Mouse (Mus musculus) brain, embryonic 18.5 days (tissue): ENCODE data around the gene Chst2.

ENCODE experiments used
- DNase-seq: peaks from one replicate; pipeline ENCODE4 v3.0.0-alpha.2; 2012; ENCODE audit warnings: low read depth, low spot score

The Chst2 gene

DNA sequence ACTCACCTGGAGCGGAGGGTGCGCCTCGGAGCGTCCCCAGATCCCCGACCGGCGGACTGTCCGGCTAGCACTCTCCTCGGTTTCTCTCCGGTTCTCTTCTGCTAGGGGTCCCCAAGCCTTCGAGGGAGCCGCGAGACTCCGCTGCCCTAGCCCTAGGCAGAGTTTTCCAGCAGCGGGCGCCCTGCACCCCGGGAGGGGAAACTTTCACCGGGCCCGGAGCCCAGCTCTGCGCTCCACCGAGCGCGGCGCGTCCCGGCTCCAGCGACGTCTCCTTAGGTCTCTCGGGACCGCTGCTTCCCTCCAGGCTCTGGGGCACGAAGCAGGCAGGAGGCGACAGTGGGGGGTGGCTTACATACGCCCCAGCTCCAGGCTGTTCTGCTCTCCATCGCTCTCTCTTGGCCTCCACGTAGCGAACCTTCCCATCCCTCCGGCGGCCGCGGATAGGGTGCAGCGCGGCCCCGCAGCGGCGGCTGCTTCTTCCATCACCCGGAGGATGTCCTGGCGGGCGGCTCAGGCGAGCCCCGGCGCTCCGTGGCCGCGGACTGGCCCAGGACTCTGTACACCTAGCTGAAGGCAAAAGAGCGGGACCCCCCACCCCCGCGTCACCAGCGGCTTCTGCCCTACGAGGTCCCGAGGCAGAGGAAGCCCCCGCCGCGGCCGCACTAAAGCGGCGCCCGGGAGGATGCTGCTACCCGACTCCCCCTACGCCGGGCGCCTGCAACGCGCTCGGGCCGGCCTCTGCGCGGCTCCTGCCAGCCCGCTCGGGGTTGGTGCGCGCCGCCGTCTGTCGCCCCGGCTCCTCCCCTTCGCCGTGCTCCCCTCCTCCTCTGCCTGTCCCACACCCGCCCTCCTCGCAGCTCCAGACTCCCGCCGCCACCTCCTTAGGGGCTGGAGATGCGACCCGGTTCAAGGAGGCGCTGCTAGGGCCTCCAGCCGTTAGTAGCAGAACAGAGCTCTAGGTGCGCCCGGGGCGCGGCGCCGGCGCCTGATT lies at the start of gene Chst2:
TSS of gene Chst2 (minus strand) at position 152 of the 991 bp plus-strand sequence.
- peak; percentile 72 for DNase-seq

DNA sequence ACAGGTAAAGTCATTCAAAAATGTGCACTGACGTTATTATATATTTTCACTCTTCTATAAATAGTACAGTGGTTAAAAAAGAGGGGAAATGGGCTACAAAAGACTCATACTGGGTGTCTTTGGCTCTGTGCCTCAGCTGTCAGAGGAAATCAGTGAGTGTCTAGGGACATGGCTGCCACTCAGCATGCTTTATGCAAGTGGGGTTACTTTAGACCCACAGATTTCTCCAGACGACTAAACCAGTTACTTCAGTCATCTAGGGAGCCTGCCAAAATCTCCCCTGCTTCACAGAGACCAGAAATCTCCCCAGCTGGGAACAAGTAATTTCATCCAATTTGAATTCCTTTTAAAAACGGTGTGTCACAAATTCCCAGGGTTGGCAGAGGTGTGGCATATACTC lies 45.4 kb upstream of the Chst2 start:
- DNase-seq, result peak; percentile 6

DNA sequence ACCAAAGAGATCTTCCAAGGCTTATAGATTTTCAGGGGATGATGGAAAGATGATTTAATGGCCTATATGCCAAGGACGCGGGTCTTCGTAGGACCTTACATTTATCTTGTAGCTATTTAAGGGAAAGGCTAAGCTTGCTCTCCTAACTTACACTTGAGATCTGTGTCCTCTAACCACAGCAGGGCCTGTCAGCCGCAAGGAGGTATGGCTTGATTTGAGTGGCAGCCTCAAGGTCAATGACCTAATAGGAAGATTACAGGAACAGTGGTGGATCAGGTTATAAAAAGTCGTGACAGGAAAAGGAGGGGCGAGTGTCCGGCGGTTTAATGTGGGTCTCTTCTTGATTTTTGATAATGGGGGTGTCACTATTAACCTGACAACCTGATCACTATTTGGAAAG lies 44.1 kb upstream of the Chst2 start:
- no peak for DNase-seq

DNA sequence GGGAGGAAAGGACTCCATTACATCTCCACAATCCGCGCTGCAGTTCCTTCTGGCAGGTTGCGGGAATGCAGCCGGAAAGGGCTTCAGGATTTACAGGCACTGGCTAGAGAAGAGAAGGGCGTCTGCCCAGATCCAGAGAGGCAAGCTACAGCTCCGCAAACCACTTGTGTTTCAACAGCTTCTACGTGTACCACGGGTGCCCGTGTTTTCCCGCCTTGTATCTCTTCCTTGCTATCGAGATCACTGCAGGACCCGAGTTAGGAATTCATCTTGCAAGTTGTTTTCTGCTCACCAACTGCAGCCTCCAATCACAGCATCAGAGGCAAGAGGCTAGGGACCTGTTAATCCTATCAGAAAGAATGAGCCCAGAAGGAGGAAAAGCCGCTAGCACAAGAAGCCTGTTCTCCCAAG lies 35.8 kb upstream of the Chst2 start:
- peak; percentile 30 for DNase-seq

DNA sequence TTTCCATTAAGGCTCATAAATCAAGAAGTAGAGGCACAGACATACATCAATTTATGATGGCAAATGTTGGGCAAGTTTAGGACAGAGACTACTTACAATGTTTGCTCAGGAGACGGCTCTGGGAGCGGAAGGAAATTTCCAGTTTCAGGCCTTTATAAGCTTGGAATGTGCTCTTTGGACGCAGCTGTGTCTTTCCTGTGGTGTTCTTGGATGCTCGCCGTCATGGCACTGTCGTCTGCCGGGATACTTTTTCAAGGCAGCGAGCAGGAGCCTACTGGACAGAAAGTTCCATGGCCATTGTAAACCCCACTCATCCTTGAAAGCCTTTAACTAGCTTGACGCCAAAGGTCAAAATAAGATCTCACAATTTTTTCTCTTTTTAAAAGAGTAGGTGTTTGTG lies 31.4 kb upstream of the Chst2 start:
- DNase-seq, result no peak

DNA sequence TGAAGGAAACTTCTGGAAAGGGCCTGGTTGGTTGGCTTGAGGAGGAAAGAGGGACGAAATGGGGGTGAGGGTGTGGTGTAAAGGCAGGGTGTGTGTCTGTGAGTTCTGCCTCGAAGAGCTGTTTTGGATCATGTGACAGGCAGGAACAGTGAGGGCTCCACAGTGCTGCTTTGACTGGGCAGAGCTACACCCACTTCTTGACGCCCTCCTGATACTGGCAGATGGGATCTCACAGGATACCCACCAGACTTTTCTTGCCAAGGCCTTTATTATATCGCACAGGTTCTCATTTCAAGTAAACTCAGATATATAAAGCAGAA lies 29.7 kb upstream of the Chst2 start:
- DNase-seq, result no peak

DNA sequence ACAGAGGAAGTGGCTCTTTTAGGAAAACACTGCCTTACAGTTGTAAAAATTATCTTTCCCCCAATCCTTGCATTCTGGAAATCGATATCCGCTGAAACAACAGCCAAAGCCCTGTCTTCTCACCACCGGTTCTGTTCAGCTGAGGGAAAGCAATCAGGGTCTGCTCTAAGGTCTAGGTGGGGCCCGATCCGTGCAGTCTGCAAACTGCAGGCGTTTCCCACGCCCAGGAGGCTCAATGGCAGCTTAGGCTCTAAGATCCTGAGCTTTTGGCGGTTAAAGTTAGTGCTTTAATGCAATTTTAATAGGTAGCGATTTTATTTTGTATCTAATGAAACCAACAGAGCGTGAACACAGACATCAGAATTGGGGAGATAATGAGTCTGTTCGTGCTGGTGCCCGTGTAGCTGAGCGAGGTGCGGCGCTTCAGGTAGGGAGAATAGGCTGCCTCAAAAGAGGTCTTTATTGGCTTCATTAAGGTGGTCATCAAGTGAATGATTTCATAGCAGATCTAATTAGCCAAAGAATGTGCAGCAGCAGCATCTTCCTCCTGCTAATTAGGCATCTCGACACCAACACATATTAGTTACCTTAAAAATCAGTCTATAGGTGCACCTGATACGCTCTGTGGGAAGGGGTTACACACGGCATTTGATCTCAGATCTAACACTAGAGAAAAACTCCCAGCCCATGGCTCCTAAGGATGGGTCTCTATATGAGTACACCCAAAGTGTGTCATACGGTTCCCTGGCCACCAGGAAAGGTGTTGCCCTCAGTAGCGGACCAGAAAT lies 29.2 kb upstream of the Chst2 start:
- no peak for DNase-seq

DNA sequence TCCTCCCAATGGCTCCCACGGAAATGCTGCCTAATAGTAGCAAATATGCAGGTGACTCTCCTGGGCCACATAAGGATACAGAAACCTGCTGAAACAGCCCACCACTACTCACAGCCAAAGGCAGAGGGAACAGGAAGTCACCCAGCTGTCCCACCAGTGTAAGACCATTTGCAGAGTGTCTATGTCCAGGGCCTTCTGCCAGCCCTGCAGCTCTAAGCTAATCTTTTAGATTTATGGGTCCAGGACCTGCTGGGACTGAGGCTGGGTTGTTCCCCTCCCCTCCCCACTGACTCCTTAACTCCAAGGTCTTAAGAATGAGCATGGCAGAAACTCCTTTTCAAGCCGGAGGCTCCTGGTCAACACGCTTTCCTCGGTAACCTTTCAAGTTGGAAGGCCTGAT lies 21.8 kb upstream of the Chst2 start:
- no peak for DNase-seq

DNA sequence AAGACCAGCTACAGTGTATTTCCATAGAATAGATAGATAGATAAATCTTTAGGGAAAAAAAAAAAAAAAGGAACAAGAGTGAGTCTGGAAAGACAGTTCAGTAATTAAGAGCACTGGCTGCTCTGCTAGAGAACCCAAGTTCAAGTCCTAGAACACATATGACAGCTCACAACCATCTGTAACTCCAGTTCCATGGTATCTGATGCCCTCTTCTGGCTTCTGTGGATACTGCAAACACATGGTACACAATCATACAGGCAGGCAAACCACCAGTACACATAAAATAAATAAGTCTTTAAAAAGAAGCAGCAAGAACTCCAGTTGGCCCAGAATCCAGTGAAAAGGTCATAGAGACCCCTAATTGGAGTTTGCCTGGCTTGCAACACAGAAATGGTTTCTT lies 7.4 kb upstream of the Chst2 start:
- no peak for DNase-seq

DNA sequence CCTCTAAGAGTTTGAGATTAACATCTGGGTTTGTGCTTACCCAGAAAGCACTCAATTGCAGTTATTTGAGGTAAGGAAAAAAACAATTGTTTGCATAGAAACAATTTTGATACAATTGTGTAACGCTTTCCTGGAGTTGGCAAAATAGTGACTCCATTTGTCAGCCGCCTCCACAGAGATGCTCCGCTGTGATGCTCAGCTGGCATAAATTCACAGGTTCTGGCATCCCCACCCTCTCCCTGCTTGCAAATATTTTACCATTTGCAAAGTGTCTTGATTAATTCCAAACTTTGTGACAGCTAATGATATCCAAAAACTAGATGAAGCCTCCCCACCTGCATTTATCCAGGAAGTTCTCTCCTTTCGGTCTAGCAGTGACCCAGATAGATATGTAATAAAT lies 5.5 kb upstream of the Chst2 start:
- no peak for DNase-seq

DNA sequence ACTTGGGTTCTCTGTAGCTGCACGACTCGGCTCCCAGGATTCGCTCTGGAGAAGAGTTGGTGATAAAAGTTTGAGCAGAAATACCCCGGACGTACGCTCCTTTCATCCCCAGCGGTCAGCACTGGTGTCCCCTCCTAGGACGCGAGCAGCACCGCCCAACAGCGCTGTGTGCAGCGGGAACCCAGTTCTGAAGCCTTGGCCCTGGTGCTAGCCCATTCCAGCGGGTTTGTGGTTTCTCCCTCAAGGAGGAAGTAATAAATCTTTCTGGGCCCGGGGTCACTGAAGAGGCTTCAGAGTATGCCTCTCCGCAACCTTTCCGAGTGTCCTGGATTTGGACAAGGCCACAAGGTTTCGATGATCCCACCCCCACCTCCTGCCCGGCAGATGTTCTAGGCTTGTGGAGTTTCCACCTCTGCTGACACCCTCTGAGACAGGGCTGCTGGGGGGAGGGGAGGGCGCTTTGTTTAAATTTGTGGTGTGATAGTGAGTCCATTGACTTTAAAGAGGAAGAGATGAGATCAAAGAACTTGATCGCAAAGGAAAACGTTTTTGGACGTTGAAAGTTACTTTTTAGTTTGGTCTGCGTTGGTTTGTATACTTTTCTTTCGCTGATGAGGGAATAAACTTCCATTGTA lies 1.2 kb upstream of the Chst2 start:
- no peak for DNase-seq

DNA sequence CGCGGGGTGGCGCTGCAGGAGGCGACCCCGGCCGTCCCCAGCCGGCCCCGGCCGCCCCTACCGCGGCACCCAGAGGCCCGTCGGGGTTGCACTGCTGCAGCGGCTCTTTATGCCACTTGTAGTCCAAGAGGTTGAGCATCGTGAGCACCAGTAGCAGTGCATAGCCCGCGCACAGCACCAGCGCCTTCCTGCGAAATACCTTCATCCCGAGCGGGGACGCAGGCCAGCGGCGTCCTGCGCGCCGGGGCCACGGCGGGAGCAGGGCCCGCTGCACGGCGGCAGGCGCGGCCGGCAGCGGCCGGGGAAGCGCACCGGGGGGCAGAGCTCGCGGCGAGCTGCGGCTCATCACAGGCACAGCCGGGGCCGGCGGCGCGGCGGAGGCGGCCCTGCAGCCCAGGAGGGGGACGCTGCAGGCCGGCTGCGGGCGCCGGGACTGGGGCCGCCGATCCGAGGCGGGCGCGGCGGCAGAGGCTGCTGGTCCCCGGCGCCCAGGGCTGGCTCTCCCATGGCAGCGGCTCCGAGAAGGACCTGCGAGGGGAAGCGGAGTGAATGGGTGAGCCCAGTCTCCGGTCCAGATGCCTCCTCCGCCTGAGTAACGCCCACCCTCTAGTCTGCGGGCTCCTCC lies 464 bp downstream of the Chst2 start:
- no peak for DNase-seq

DNA sequence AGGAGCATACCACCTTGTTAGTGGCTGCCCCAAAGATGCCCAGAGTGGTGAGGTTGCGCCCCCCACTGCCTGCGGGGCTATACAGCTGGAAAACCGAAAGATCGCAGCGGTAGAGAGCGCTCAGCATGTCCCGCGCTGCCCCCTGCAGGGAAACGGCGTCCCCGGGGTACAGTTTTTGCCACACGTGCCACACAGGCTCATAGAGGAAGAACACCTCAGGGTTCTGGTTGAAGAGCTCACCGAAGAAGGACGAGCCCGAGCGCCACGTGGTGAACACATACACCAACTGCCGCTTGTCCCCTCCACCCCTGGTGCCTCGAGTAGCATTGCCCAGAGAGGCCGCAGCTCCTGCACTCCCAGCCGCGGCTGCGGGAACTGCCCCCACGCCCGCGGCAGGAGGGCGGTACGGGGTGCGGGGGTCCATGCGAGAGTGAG lies 994 bp downstream of the Chst2 start:
- DNase-seq, result peak; percentile 57

DNA sequence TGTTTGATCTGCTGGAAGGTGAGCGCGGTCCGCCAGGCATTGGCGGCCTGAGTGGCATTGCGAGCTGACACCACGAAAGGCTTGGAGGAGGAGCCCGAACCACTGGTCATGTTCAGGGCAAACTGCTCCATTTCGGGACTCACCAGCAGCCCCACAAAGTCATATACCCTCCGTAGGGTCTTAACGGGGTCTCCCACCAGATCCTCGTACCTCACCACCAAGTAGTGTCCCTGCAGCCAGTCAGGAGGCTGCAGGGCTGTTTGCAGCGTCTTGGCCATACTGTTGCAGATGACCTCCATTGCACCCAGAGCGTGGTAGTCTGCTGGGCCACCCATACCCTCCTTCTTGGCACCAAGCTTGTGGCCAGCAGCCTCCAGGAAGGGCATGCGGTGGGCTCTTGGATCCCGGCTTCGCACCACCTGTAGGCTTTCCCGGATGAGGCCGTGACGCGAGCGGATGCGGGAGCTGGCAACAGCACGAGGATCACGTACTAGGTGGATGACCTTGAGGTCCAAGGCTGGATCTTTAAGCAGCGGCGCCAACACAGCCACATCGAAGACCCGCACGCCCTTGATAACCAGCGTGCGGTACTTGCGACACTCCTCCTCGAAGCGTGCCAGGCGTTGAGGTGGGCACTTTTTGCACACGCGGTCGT lies 1.6 kb downstream of the Chst2 start:
- no peak for DNase-seq

DNA sequence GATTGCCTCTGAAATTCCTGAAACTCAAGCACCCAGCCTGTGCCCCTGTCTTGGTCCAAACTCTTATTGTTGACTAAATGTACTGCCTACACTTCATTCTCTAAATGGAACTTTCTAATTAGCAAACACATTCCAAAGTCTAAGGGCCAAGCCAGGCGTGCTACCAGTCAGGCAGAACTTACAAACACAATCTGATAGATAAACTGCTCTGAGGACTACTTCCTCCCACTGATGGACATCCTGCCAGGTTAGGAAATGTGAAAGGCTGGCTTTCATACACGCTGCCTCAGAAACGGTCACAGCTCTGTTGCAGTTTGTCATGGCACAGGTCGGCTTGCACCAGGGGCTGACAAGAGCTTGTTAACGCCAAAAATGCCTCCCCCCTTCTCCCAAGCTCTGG lies 4.8 kb downstream of the Chst2 start:
- no peak for DNase-seq

DNA sequence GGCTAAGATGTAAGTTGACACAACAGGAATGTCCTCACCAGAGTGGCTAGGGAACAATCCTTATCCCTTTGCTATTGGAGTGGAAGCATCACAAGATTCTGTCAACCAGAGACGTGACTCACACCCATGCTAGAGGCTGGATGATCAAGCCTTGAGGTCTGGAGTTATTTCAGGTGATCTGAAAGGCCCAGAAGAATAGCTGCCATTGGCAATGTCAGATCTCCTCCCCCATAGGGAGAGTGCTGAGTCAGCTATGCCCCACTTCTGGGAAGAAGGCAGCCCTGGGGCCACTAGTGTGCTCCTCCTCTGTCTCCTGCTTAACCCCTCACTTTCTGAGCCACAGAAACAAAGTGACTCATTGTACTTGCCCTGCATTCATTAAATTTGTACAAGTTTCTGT lies 14.5 kb downstream of the Chst2 start:
- no peak for DNase-seq

DNA sequence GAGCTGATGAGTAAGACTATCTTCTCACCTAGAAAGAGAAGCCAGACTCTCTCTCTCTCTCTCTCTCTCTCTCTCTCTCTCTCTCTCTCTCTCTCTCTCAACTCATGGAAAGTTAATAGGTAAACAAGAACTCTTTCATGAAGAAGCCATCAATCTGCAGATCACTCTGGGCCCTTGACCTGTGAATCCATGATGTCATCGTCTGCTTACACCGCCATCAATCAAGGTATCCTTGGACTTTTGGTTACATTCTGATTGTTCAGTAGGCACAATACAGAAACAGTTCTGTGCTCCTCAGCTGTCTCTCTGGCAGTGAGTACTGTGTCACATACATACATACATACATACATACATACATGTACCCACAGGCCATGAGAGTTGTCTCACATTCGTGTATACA lies 16.6 kb downstream of the Chst2 start:
- DNase-seq, result no peak

DNA sequence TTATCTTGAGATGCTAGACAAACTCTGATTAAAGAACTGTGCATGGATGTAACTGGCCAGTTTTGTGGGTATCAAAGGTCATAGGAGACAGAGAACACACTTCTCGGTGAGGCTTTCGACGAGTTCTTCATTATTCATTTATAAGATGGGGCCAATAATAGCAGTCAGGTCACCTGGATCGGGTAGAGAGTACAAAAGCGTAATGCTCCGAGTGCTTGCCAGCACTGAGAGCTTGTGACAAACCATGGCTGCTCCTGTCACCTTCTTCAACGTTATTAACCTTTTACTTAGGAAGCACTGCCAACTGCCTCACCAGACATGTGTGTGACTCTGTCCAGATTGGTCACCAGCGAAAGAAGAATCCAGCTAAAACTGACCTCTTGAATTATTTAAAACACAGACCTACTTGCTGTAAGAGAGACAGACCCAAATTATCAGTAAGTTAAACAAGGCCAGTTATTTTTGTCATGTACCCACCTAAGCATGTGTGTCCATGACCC lies 18.6 kb downstream of the Chst2 start:
- no peak for DNase-seq

DNA sequence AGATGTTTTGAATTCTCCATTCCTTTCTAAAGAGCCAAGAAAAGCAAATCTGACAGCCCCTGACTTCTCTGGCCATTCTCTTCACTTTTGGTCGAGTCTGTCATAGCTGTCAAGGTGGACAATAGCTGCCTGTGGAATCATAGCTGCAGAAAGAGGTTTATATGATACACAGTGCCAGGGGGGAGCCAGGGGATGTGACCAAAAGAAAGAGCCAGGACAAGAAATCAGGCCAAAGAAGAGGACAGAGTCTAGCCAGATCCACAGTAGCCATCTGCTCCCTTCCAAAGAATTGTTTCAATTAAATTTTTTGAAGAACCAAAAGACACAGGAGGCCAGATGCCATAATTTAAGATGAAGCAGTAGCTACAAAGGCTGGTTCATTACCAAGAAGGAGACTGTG lies 30.6 kb downstream of the Chst2 start:
- no peak for DNase-seq

DNA sequence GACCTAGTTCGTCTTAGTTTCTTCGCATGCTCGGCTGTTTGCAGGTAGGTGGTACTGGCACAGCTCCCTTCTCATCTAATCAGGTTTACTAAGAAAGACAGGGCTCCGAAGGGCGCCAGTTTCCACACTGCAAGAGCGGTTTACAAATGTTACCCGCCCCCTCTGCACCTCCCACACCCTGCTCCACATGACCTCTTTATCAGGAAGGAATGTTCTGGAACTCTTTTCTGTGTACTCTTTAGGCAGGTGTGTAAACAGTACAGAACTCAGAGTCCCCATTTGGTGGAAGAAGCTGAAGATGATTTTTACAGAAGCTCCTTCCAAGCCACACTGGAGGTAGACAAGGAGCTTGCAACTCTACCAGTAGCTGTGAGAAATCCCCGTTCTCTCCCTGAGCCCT lies 31.2 kb downstream of the Chst2 start:
- no peak for DNase-seq

DNA sequence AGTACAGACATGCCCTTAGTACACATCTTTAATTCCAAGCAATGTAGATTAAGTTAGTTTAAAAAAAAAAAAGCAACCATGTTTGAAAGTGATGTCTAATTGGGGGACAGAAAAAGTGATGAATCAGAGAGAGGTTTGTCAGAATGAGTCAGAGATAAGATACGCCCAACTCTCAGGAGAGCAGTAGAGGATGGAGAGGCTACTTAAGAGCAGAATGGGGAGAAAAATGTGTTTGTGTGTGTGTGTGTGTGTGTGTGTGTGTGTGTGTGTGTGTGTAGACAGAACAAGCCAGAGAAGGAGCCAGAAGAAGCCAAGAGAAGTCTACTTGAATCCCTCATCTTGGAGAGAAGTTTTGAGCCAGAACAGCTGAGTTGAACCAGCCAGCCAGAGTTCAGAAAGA lies 32.8 kb downstream of the Chst2 start:
- no peak for DNase-seq
